Mouse (Mus musculus): Measurements from ENCODE around the gene Actn2.
A peak's percentile ranks its signal among the peaks of the same experiment; 100 is the strongest.

Actn2 gene

DNA sequence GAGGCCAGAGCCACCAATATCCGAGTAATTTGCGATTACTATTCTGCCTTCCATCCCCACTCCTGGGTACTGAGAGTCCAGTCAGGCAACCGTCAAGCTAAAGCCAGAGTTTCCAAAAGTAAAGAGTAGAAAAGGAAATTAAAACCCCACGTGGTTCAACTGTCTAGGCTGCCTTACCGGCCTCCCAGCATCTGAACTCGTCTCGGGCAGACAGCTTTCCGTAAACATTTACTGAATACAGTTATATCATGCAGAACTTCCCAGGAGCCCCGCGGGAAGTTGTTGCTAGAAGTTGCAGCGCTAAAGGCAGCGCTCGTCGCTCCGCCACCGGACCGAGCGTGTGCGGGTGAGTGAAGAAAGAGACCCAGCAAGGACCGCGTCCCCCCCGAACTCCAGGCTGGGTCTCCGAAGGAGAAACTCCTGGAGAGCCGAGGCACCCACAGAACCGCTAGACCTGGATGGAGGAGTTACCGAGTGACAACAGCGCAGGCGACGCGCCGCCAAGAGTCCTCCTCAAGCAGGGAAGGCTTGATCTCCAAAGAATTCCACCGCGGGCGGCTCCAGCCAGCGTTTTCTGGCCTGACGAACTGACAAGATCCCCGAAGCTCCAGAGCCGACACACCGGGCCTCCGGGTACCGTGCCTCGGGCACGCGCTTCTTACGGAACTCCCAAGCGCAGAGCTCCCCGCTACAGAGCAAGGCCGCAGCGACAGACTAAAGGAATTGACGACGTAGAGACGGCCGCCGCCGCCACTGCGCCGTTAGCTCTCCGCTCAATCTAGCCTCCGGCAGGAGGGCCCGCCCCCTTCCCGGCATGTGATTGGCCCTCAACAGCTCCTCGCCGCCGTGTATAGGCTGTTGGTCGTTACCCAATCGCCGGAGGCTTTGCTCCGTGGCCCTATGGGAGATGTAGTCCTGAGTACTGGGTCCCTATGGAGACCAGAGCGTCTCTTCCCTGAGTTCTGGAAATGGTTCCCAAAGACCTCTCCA lies 82.9 kb downstream of the Actn2 start, which contains the start of gene Mtr:
Gene Mtr, minus strand, starts transcription at position 723 of the 990 bp plus-strand sequence.
- peak; percentile 93 for DNase-seq (ENCODE audit: low read depth, low spot score)

DNA sequence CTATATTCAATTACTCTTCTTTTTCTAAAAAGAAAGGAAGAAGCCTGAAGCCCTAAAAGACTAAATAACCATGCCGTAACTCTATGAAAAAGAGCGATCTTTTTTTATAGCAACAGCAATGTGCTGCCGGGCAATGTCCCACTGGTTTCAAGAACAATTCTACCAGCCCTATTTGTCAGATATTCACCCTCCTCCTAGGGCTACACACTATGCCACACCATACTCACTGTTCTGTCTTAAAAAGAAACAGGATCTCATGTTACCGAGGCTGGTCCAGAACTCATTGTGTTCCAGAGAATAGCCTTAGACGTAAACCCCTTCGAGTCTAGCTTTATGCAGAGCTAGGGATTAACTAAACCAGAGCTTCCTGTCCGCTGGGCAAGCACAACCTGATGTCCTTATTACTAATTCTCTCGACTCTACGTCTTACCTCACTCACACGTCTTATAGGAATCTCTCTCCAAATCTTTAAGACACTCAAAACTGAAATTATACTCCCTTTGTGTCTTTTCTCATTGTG lies 83.6 kb downstream of the Actn2 start:
- DNase-seq (ENCODE audit: low read depth, low spot score): no peak

DNA sequence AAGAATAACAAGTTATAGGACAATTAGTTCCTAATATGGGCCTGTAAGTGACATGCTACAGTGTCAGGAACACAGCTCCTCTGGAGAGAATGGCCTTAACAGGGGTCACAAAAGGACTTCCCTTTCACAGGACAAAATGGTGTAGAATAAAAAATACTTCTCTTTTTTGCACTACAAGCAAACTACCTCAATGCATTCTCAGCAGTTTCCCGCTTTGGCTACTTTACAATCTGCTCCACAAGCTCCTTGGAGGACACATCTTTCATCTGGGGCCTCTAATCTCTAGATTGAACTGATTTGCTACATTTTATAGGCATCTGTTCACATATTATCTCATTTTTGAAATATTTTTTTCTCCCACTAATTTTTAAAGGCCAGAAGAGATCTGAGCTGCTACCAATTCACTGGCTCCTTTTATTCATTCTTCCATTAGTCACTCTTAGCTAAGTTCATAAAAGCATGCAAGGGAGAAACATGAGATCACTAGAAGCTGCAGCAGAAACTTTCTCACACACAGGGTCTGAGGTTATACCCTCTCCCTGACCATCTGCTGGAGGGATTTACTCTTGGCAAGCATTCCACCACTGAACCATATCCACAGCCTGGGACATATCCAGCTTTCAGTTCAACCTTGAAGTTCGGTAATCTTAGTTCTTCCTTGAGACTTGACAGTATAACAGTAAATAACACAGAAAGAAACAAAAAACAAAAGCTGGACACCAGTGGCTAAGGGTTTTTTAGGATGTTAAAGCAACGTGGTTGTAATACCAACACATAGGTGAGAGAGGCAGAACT lies 84.5 kb downstream of the Actn2 start:
- no peak for DNase-seq (ENCODE audit: low read depth, low spot score)

DNA sequence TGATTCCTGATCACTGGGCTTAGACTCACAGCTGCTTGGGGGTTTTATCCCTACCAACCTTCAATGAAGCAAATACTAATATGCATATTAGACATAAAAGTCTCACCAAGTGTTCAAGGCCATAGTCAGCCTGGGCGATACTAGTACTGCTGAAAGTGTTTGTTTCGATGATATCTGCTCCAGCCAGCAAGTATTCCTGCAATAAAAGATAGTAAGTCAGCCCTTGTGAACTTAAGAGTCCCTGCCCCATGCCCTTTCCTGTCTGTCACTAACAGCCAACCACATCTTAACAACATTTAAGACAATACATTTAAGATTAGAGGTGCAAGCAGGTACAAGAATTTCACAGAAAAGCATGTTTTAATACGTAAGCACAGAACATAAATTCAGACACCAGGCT lies 90.1 kb downstream of the Actn2 start:
- DNase-seq (ENCODE audit: low read depth, low spot score): no peak

DNA sequence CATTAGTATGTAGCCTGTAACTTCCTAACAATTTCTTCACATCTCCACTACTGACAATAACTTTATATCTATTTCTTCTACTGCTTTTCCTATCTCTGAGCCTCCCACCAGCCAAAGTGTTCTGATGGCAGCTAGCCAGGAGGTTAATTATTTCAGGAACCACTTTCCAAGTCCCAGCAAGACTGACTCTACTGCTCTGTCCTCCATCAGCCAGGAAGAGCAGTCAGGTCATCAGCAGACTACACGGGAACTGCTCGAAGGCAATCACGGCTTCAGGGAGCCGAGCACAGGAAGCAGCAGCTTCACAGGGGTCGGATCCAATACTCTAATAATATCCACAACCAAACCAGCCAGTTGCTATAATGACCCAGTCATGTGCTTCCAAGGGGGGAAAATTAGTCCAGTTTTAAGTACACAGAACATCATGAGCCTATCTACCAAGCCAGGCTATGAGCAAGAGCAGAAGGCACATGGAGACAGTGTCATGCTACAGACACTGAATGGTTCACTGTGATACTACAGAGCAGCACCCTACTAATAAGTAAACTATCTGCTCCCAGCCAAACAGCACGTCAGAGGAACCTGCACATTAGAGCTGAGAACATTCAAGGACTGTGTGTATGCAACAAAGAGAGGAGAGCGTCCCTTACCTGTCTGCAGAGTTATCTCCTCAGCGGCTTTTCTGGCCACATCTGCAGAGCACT lies 91.2 kb downstream of the Actn2 start:
- DNase-seq (ENCODE audit: low read depth, low spot score): no peak

DNA sequence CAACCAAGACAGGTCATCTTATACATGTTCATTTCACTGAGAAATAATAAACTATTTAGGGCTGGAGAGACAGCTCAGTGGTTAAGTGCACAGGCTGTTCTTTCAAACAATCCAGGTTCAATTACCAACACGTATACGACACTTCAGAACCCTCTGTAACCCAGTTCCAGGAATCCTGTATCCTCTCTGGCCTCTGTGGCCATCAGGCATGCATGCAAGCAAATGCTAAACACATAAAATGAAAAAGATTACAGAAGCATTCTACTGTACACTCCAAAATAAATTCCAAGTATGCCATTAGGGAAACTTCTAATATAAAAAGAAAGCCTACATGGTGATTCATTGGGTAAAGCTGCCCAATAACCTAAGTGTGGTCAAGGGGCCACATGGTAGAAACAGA lies 94.6 kb downstream of the Actn2 start:
- DNase-seq (ENCODE audit: low read depth, low spot score): no peak

DNA sequence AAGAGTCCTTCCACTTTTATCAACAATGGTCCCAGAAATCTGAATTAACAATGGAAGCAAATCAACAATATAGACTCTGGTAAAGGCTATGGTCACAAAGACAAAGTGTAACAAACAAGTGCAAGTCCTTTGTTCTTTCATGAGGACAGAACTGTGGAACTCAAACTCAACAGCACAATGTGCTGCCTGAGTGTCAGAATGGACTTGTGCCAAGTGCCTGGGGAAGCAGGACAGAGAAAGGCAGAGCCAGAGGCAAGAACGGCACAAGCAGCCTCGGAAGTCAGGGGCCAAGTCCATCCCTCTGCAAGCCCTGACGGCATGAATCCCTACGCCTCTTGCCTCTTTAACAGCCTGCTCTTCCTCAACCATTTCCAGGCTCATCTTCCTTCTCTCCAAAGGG lies 96.6 kb downstream of the Actn2 start:
- DNase-seq (ENCODE audit: low read depth, low spot score): no peak

DNA sequence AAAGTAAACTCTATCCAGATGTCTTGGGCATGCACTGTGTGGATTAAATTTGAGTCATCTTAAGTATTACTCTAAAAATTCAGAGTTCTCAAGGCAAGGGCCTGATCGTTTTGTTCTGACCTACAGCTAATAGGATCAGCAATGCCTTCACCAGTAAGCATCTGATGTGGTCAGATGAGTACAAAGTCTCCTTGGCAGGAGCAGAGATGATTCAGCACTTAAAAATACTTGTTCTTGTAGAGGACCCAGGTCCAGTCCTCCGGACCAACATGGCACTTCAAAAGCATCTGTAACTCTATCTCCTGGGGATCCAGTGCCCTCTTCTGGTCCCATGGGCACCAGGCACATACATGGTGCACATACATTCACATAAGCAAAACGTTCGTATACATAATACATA lies 108.4 kb downstream of the Actn2 start:
- no peak for DNase-seq (ENCODE audit: low read depth, low spot score)

DNA sequence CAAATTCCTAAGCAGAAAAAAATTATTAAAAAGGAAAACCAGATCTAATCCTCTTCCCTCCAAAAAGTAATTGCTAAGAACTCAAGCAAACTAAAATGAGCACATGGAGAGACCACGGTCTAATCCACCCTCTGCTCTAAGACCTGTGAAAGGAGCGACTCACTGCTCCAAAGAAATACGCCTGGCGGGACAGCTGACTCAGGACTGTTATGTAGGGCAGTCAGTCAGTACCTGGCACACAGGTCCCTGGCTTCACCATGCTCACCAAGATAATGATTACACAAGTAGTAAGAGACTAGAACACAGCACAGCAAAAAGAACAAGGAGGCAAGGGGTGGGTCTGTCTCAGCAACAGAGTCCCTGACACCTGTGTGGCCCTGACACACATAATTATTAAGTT lies 112.3 kb downstream of the Actn2 start:
- DNase-seq (ENCODE audit: low read depth, low spot score): no peak

DNA sequence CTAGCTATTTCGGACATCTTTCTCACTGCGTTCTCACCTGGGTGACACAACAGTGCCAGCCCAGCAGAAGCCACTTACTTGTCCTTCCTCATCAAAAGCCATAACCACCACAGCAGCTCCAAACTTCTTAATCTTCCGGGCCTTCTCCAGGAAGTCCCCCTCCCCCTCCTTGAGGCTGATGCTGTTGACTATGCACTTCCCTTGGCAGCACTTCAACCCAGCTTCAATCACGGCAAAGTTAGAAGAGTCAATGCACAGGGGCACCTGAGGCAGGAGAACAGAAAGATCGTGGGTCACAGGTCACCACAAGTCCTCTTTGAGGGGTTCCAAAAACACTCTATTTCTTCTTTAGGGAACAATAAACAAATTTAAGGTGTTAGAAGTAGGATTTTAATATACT lies 113.0 kb downstream of the Actn2 start:
- DNase-seq (ENCODE audit: low read depth, low spot score): no peak
